Mouse (Mus musculus) right cerebral cortex, postnatal 10 days (tissue): ENCODE measurements at regions not wholly inside any gene's neighbourhood (a gene's known extent, or its start where the extent isn't known, plus 50 kb on each side); places are given as distances from the start of the nearest gene placed in this dataset.

ENCODE experiments used
- DNase-seq, 2 experiments: peaks; one replicate each; pipeline ENCODE4 v3.0.0; 2021; ENCODE audit warnings: low spot score in 2 of 2

DNA sequence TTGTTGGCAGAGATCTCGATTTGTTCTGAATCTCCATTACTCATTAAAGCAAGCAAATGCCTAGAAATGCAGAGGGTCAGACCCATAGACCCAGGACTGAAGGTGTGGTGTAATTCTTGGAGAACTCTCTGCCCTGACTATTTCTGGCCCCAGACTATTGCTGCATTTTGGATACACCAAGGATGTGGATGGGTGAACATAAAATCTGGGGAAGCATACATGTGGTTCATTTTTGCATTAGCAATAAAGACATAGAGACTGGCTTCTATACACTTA is 303.0 kb downstream of the Meis1 start:
- DNase-seq = no peak

DNA sequence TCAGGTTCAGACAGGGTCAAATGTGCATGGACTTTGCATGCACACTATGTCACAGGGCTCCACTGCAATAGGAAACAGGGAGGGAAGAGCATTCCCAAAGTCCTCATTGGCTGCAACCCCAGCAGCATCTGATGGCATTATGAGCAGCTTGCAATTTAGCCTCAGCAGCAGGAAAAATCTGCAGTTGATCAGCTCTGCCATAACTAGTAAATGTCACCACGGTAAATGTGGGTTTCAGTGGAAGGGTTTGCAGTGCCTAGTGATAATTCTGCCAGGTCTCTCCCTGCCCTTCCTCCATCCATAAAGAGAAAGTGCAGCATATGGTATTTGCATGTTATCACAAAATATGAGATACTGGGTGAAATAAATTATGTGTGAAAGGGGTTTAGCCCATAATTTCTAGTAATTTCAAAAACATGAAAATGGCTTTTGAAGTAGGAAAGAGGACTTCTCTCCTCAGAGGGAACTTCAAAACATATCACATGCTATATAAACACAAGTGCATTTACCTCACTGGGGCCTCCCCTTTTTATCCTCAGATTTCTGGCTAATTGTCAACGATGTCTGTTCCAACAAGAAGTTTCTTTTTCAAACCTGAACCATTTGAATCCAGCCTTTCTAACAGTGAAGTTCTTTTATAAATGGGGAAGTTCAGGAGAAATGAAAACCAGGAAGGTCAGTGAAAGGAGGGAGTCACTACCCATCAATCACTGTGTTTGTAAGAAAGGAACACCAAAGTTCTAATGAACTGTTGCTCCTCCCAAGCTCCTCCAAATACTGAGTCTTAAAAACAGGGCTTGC is 303.5 kb downstream of the Meis1 start:
- DNase-seq = no peak

DNA sequence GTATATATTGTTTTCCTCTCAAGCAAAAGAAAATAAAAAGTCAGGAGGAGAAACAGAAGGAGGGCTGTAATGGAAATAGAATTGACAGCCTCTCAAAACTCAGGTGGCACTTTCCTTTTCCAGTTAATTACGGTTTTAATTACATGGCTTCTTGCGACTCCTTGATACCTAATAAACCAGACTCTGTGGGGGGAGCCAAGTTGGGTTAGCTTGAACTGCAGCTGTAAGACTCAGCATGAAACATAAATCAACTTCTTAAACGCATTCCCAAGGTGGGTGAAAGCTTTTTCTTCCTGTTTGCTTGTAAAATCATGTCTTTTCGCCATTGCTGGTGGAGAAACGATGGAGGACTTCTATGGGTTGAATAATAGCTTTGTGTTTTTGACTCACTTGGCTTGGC is 304.4 kb downstream of the Meis1 start:
- DNase-seq = no peak

DNA sequence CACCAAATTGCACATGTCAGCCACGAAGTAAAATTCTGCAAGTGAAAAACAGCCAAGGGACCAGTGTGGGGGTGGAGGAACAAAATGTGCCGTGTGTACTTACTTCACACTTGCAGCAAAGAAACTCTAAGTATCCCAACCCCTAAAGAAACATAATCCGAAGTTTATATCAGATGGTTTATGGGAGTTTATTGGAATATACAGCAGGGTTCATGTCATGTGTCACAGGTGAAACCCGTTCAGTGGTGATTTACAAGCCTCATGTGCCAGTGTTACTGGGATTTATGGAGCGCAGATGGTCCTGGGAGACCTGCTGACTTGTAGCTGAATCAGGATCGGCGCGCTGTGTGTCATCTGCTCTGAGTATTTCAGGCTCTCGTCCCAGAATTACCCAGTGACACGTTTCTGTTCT is 306.1 kb downstream of the Meis1 start:
- peak; percentile 55 to 66 for DNase-seq

DNA sequence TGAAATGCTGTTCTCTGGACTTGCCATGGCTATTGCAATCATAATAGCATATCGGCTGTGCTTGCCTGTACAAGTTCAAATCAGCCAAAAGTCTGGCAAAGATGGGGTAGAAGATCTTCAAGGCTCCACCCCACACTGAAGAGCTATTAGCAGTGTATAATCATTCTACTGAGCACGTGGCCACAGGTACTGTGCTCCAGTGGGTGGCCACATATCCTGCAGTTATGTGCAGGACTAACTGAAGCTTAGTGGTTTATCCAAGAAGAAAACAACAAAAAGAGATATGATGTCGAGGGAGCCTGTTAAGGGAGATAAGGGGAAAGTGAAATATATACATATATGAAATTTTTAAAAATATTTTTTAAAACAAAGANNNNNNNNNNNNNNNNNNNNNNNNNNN is 309.2 kb downstream of the Meis1 start:
- no peak for DNase-seq

DNA sequence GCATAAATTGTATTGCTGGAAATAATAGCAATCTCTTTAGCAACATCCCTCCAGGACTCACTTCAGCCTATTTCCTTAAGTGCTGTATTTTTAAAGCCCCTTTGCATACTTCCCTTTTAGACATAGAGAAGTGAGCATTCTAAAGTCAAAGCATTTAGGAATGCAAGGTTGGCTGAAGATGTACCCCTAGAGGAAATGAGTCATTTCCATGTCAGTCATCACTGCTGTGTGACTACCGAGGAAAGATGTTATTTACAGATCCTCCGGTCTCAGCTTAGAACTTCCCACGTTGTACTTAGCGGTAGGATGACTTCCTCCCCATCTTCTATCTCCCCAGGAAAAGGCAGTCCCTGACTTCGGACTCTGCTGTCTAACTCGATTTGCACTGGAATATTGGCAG is 337.2 kb downstream of the Meis1 start:
- DNase-seq = no peak

DNA sequence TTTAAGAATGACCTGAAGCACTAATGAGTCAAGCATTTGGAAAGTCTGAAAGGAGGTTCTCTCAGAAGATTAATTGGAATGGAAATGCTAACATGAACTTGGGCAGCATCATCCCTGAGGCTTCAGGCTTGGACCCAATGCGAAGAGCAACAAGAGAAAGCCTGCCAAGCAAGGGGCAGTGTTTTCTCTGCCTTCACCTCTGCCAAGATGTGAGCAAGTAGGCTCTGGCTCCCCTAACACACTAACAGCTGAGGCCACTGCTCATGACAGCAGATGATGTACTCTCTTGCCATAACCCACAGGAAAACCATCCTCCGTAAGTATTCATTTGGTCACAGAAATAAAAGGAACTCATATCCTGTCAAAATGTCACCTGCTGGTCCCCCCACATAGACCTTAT is 341.9 kb downstream of the Meis1 start:
- DNase-seq = no peak

DNA sequence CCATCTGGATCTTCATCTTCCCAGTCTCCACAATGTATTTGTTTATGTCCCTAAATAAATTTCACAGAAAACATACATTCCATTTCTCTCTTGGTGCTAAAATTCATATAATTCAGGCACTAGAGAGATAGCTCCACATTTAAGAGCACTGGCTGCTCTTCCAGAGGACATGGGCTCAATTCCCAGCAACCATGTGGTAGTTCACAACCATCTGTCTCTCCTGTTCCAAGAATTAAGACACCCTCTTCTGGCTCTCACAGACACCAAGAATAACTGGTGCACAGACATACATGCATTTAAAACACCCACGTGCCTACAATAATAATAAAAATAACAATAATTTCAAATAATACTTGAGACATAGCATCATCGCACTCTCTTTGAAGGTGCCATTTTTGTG is 347.8 kb downstream of the Meis1 start:
- peak; percentile 56 to 61 for DNase-seq

DNA sequence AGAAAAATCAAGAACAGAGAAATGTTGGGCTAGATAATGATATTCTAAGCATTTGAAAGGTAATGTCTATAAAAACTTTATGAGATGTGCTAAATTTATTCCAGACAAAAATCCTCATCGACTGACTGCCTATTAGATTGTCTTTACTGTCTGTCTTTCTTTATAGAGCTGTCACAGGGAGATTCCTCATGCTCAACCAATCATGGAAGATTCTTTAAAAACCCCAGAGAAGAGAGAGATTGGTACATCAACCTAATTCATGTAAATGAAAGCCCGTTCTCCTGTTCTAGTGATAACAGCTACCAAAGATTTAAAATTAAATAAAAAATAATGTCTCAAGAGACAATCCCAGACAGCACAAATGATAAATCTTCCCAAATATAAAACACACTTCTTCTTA is 349.5 kb downstream of the Meis1 start:
- DNase-seq = no peak

DNA sequence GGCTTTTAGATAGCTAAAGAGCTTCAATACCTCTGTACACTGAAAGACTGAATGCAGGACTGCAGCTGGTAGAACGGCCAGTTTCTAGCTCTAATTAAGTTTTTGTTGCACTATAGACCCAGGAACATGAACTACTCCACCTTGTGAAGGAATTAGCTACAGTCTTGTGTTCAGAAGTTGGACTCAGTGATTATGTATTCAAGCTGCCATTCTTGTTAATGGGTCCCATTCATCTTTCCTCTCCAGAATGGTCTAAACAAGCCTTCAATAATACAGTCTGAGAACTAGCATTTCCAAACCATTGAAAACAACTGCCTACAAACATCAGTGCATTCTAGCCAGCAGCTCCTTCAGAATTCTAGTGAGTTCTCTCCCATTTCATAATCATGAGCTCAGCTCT is 362.4 kb downstream of the Meis1 start:
- DNase-seq = no peak

DNA sequence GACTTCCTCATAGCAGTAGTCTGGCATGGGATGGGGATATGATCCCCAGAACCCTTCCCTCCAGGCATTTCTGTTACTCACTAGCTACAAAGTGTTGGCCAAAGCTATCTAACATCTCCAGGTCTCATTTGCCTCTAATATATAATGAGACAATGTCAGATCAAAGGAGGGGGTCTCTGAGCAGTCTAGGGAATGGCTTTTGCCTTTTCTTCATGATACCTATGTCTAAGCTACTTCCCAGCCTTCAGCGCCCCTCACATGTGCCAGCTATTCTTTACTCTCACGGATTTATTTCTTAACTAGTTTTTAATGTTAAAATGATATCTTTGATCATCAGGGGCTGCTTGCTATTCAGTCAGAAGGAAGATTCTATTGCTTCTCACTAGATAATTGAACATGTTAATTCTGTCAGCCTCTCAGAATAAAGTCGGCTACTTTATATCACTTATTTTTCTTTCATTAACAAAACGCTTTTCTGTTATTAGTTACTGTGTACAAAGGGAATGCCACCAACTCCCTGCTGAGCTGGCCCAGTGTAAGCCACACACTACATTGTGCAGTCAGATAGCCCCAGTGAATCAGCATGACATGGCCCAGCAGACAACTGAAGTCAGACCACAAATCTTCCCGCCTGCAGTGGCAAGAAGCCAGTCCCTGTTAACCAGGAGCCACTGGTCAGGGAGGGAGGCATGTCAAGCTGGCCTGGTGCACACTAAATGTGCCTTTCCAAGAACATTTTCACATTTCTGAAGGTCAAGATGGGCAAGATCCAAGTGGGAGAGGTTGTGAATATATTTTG is 386.6 kb downstream of the Meis1 start:
- no peak for DNase-seq

DNA sequence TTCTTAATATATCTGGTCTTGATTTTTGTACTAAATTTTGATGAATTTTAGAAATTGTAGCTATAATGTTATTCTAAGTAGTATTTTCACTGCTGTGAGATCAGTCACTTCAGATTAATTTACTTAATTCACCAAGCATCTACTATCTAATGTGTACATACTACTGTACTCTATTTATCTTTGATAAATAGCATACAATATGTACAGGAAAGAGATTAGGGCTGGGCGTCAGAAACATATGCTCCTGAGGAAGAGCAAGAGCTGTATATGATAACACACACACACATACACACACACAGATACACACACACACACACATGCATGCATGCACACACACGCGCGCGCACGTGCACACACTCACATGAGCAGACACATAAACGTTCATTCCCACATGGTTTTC is 387.2 kb downstream of the Meis1 start:
- DNase-seq = no peak

DNA sequence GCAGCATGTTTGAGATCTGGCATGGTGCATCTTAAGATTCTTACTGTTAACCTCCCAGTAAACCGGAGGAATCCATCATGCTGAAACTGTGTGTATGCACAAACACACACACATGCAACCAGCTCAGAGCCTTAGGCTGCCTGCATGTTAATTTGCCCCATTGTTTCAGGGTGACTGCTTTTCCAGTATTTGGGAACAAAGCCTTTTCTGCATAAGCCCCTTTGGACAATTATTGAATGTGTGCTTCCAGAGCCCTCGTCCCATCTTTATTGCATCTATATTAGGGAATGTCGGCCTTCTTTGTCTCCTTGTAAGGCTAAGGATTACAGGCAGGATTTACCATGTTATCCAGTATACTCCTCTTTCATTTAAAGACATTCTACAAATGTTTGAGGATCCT is 397.0 kb downstream of the Meis1 start:
- no peak for DNase-seq

DNA sequence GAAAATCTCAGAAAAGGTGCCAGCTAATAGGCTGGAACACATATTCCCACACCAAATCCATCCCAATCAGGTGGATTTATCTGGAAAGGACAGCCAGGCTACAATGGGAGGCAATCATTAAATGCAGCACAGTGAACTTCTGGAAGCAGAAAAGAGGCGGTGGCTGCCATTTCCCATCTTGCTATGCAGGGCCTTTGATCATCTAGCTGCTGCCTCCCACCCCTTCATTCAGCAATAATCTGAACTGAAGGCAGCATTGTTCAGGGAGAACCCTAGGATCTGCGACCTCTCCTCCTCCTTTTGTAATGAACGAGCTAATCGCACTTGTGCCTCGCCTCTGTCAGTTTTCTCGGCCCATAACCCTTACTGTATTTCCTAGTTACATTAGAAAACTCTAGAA is 413.9 kb downstream of the Meis1 start:
- DNase-seq = no peak

DNA sequence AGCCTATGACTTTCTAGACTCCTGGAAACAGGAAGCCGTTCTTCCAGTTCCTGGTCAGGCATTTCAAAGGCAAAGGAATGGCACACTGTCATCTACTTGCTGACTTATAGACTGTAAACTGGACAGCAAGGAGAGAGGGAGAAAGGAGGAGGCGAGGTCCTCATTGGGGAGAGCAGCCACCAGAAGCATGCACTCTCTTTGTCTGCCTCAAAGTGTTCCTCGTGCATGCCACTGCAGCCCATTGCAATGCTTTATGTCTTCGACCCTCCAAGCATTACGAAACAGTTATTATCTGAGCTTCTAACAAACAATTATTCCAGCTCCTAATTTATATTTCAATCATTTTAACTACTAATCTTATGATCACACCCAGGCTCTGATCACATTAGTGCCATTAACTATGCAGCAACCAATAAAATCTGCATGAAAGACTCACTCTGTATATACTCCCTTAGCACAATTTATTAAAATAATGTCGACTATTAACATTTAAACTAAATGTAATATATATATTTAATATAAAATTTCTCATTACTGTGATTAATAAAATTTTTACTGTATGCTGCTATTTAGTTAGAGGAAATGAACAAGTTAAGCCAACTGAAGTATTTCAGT is 417.1 kb downstream of the Meis1 start:
- no peak for DNase-seq

DNA sequence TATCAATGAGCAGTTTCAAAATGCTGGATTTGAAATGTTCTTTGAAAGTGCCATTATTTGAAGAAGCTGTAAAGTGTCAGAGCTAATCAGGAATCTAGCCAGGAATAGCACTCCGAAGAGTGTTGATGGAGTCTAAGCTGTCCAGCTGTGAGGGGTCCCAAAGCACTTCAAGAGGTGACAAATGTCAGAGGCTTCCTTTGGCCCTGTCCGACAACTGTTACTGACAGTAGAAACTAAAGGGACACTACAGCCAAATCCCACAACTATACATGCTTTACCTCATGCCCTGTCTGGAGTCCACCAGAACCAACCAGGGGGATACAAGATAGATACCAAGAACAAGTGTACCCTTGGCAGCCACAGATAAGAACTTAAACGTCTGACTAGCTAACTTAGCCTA is 420.4 kb downstream of the Meis1 start:
- no peak for DNase-seq

DNA sequence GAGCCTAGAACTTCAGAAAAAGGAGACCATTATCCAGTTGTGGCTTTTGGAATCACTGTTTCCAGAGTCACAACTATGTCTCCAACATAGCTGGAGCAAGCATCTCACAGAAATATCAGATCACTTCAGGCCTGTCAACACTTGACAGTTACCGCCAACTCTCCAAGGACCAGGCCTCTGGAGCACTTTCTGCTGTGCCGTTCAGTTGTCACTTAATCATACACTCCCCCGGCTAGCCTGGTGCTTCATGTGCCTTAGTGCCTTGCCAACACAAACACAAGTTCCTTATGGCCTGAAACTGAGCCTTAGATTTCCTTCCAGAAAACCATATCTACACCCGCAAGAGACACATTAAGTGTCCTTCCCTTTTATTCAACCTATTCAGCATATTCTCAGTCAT is 421.8 kb downstream of the Meis1 start:
- DNase-seq = no peak

DNA sequence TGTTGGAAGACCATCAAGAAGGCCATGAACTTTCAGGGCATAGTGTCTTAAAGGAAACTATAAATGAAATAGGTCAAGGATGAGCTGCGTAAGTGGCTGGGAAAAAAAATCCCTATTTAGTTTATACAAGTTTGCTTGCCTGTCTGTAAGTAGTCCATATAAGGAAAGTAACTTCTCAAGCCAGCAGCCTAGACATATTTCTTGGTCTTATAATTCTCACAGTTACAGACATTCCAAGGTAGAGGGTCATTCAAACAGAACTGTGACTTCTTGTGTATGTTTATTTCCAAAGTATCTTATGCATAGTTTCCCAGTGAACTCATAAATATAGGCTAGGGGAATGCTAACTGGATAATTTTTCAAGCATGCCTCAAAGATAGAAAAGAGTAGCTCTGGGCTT is 428.3 kb downstream of the Meis1 start:
- DNase-seq = no peak

DNA sequence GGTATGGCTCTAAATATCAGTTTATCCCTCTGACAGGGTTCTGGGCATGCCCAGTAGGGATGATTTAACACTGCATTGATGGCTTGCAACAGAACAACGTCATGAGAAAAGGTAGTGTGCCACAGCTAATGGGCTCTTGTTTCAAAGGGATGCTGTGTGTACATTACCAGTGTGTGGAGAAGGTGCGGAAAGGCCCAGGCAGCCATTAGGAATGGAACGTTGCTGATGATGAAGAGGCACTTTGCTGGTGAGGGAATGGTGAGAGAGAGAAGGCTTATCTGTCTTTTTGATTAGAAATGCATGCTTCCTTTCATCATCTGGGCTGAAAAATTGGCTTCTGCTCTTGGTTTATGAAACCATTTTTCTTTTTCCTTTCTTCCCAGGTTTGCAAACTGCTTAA is 432.3 kb downstream of the Meis1 start:
- no peak for DNase-seq

DNA sequence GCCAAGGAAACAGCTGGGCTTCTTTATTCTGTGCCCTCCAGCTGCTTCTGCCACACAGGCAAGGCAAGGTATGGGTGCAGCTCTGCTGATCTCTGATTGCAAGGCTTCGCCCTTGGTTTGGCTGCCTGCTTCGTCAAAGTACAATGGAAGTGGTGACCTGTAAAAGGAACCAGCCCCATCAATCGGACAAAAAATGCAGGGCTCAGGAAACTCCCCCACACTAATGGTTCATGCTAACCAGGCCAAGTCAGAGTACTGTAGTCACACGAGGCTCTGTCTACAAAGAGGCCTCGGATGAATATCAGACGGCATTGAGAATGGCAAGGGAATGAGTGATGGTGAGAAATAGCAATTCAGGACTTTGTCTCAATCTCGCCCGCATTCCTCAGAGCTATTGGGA is 433.8 kb downstream of the Meis1 start:
- no peak for DNase-seq

DNA sequence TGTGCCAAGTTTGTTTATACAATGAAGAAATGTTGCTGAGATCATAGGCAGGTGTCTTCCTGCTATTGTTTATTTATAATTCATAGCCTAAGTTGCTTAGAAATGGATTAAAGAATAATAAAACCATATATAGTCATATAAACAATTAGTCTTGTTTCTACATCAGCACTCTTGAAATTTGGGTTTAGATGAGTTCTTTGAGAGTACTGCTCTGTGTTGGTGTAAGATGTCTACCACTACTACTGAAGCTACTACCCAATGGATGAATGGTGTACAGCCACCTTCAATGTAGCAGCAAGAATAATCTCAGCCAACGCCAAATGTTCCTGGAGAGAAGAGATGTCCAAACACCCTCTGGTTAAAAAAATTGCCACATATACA is 436.0 kb downstream of the Meis1 start:
- DNase-seq = no peak

DNA sequence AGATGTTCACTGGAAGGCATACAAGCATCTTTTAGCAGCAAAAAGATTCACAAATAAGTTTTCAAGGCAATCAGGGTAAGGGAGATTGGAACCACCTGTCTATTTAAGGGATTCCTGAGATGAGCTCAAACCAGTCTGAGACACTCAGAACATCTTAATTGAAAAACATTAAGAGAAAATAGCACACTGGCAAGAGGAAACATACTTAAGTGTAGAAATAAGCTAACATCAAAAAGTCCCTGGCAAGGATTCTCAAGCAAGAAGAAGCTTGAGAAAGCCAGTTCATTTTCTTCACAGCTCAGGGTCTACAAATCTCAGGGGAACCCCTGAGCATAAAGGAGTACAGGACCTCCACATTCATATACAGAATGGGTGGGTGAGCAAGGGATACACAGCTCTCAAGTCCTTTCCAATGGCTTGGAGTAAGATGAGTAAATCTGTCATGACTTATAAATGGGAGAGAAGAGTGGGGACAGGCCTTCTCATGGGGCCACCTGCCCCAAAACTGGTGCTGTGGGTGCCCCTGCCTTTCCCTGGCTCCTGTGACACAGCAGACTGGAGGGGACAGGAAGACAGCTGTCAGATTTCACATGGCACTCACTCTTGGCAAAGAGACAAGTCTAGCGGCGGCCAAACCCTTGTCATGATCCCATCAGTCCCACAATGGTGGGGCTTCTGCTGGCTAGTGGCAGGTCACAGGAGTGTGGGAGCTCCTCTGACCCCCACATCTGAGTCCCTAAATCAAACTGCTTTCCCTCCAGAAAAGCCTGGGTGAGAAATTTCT is 436.6 kb downstream of the Meis1 start:
- DNase-seq = peak in 1 of 2 experiments; percentile 27
